Mouse (Mus musculus): Measurements from ENCODE around the gene Ddx41.

- TF ChIP-seq CTCF (IDR thresholded peaks at IDR 0.05; ENCODE audit: low read depth) (peak; percentile 41; the same call in 1 of the 2 replicates), EP300 (optimal IDR thresholded peaks at IDR 0.05) (no peak)
Measured at GRCm38 (mm10) chr13:55507877-55508276, 28.6 kb downstream of the Ddx41 start.

Data from stomach, postnatal 0 days (tissue).